Mouse (Mus musculus) fibroblast of lung, adult 2 months (primary cell): ENCODE data around the gene Pgrmc2.
A peak's percentile ranks its signal among the peaks of the same experiment; 100 is the strongest.

Source experiments
- DNase-seq: peaks from one replicate; pipeline ENCODE4 v3.0.0-alpha.2; 2011; ENCODE audit warnings: low read depth

Pgrmc2 gene

DNA sequence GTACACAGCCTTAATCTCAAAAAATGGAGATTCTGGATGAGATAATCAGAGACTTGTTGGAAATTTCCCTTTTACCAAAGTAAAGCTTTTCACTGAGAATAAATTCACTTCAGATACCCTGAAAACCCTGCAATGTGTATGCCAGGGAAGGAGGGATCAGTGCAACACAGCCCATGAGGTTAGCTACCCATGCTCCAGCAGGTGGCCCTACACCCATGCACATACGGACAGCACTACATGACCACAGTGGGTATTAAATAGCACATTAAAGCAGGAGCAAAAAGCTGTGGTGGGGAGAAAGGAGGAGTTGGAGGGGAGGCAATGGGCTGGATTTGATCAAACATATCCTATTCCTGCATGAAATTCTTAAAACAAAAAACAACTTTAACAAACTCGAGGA, 12.3 kb downstream of the Pgrmc2 start:
- DNase-seq, result no peak

DNA sequence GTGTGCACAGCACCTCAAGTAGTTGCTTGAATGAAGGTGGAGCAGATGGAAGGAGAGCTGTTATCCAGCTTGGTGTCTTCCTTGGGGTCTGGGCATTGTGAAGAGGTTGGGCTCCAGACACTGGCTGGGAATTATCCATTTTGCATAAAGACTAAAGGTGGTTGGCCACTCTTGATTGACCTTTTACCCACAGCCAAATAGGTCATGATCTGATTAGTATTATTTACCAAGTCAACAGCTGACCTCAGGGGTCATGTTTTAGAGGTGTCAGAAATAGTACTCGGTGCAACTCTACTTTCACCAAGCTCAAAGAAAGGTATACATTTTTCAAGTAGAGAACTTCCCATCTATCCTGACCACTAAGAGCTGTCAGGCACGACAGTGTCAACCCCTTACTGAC, 17.5 kb downstream of the Pgrmc2 start:
- no peak for DNase-seq

DNA sequence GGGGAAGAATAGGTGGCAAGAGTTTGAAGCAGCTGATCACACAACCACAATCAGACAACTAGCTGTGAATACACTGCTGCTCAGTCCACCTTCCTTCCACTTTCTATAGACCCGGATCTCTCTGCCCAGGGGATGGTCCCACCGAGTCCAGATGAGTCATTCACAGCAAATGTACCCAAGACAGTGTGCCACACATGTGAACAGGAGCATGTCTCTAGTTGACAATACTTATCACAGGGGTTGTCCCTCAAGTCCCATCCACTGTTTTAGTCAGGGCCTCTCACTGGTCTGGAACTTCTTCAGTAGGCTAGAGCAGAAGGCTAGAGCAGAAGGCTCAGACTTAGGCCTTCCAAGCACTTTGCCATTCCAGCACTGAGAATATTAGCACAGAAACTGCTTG, 20.1 kb downstream of the Pgrmc2 start:
- no peak for DNase-seq

DNA sequence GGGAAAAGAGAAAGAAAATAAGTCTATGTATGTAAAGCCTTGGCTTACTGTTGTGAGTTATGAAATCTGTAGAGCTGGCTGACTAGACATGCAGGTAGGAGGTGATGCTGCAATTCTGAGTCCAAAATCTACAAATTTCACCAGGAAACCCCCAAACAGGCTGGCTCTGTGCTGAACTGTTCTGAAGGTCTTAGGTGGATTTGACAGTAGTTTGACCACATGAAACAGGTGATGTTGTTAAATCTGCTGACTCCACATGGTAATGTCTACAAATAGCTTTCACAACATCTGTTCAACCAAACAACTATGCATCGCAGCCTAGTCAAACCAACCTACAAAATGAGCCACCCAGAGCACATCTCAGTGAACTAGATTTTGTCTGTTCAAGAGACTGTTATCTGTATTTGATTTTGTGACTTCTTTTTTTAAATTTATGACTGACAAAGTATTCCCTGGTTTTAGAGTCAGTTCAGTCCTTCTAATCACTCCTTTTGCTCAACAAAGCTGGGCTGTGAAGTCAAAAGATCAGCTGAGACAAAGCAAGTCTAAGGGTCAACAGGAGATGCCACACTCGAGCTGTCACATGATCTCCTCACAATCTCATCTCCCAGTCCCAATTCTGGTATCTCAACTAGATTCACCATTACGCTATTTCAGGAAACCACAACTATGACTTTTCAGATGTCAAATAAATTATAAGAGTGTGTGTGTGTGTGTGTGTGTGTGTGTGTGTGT, 20.8 kb downstream of the Pgrmc2 start:
- DNase-seq, result no peak

DNA sequence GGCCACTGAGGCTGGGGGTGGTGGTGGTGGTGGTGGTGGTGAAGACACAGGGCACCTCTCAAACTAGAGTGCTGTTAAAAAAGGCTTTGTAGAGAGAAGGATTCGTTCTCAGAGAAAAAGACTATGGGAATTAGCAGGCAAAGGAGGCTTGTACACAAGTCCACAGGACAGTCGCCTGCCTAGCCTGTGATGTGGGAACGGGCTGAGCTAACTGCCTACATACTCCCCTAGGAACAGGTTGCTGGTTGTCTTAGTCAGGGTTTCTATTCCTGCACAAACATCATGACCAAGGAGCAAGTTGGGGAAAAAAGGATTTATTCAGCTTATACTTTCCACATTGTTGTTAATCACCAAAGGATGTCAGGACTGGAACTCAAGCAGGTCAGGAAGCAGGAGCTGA, 23.6 kb downstream of the Pgrmc2 start:
- DNase-seq, result no peak

DNA sequence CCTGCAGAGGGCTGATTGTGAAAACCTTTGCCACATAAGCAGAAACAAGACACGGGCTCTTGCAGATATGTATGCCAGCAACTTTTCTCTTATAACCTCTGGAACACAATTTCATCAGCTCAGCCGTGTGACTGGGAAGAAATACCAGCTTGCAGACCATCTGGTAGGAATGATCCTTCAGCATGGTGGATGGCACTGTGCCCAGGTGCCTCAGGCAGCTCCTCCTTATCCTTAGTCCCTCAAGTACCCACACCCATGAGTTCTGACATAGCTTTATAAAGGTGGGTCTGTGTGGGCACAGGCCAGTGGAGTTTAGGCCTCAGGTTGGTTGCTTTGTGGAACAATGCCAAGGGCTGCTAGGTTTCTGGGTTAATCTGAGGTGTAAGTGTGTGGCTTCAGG, 24.5 kb downstream of the Pgrmc2 start:
- DNase-seq, result no peak

DNA sequence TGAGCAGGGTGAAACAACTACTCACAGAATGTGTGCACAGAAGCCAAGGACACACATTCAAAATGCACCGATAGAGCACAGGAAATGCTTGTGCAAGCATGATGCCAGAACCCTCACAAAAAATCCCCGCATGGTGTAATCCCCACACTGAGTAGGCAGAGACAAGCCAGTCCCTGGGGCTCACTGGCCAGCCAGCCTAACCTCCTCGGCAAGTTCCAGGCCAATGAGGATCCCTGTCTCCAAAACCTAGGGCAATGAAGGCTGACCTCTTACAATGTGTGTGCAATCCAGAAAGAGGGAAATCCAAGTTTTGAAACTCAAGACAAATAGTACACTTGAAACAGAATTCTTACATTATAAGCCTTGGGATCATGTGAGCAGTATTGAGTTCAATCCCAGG, 29.5 kb downstream of the Pgrmc2 start:
- DNase-seq, result no peak

DNA sequence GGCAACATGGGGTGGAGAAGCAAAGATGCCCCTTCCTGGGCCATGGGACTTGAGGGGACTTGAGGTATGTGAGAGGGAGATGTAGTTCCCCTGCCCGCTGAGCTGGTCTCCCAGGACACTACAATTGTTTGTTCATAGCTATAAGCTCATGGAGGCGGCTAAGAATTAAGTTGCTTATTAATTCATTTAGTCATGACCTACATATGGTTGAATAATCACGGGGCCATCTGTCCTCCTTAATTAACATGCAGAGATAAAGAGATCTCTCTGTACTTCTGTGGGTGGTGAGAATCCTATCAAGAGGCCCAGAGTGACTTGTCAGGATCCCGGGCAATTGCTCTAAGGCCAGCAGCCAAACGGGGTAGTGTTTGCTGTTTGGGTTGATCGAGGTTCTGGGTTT, 35.0 kb downstream of the Pgrmc2 start:
- DNase-seq, result no peak

DNA sequence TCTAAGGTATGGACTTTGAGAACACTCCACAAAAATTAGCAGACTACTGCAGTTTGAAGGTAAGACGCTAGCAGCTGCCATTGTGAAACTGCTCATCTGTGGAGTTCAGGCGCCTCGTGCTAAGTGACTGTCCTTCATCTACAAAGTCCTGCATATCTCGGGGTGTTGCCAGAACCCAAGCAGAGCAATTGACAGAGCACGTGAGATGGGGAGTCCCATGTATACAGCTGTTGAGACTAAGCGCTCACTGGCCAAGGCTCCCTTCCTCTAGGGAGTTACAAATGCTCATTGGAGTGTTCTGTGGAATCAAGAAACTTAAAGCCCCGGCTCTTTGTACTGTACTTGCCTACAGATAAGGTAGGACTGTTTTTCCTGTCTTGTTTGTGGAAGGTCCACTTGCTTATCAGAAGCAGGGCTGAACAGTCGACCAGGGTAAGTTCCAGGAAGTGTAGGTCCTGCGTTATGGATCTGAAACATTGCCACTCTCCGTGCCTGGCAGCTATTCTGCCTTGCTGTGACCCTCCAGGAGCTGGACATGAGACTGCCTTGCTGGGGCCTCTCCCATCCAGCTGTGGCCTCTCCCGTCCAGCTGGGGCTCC, 39.0 kb downstream of the Pgrmc2 start:
- DNase-seq, result no peak

DNA sequence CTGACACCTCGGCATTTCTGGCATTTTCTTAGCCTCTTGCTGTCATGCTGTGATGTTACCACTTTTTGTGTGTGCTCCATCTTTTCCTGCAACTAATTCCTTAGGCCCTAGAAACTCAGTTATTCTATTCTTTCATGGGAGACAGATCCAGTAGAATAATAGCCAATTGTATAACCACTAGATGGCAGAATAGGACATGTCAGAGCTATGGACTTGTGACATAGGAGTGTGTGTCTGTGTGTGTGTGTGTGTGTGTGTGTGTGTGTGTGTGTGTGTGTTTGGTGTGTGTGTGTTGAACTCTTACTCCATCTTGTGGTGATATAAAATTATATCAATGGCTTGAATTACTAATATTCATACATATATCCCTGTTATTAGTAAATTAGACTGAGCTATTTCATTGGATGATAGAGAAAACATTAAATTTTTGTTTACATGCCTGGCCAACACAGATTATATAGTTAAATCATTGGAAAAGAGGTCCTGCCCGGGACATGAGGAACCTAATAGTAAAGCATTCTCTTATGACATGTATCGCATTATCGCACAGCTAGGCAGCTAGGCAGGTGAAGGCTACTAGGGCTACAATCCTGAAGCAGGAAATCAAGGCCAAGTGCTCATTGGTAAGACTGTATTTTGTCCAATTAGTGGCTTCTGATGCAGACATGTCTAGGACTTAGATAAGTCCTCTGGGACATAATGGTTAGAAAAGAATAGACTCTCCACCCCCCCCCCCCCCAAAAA, 40.5 kb downstream of the Pgrmc2 start:
- DNase-seq, result peak; percentile 22

DNA sequence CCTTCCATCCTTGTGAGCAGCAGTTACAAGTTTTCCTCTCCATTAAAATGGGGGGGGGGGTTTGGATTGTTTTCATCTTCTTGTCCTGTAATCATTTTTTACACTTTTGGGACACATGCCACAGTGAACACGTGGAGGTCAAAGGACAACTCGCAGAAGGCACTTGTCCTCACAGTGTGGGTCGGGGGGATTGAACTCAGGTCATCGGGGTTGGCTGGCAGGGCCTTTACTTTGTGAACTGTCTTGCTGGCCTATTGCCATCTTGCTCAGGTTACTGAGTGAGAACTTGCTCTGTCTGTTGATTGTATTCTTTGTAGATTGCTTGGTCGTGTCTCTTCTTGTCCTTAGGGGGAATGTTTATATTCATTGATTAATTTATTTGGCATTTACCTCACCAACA, 41.6 kb downstream of the Pgrmc2 start:
- DNase-seq, result no peak

DNA sequence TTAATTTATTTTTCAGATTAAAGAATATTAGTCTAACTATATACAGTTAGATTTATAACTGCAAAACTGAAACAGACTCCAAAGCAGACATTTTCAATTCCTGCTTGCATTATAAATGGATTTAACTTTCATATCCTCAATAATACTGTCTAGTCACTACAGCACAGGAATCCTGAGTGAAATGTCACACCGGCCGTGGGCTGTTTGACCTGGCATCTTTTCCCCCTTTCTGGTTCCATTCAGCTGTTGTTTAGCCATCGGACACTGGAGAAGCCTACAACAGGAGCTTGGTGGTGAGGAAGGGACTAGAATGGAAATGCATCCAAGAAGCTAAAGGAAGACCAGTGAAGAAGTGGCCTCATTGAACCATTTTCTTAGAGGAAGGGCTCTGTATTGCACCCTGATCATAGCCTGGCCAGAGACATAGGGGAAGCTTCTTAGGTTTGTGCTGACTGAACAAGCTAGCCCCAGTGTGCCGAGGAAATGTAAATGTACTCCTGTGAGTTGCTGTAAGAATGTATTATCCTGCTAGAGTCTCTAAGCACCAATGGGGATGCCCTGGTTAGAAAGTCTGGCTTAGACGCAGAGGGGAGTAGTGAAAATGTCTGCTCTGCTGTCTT, 44.4 kb downstream of the Pgrmc2 start:
- no peak for DNase-seq

DNA sequence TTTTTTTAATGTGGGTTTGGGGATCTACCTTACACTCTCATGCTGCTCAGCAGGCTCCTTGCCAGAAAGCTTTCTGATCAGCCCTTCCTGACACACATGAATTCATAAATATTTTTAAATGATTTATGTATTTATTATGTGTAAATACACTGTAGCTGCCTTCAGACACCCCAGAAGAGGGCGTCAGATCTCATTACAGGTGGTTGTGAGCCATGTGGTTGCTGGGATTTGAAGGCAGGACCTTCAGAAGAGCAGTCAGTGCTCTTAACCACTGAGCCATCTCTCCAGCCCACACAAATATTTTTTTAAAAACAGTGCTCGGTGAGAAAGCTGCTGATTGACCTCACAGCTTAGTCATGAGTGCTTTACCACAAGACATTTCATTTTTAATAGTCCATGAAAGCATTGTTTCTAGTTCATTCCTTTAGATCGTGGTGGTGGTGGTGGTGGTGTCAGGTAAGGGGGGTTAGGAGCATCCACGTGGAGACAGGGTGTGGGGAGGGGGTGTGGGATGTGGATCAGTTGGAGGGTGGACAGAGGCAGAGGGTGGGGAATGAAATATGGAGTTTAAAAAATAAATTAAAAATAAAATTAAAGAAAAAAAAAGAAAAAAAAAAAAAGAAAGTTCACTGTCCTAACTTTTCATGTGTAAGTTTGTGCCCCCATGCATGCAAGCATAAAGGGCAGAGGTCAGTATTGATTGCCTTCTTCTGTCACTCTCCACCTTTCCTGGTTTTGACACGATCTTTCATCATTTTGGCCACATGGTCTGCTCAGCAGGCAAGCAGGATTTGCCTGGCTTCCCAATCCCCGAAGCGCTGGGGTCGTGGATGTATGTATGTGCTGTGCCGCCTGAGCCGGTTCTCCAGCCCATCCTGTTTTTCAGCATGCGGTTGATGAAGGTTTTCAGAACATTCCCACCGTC, 51.3 kb downstream of the Pgrmc2 start:
- peak; percentile 35 for DNase-seq

DNA sequence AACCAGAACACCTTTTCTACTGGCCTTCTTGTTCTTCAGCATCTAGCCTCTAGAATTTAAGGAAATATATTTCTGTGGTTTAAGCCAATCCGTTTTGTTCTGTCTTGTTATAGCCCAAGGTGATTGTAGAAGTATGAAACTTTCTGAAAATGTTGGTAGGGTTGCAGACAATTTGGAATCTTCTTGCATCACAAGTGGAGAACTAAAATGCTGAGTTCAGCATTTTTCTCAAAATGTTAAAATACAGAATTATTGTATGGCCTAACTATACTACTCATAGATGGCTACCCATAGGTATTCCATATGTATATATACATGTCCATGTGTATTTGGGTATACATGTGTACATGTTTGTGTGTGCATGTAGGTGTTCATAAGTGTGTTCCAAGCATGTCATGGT, 52.1 kb downstream of the Pgrmc2 start:
- no peak for DNase-seq

DNA sequence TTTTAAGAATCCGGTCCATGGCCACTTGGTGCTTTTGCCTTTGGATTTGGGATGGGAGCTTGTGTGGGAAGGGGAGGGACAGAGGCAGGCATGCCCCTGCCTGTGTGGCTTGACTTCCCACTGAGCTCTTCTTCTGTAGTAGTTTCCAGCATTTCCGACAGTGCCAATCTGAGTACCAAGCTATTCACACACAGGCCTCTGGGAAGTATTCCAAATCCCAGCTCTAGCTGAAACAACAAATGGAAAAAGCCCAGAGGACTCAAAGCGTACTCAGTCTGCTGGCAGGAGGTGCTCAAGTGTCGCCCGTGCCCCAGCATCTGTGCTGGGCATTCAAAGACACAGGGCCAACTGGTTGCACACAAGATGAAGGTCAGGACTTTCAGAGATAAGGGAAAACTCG, 60.9 kb downstream of the Pgrmc2 start:
- DNase-seq, result peak; percentile 25

DNA sequence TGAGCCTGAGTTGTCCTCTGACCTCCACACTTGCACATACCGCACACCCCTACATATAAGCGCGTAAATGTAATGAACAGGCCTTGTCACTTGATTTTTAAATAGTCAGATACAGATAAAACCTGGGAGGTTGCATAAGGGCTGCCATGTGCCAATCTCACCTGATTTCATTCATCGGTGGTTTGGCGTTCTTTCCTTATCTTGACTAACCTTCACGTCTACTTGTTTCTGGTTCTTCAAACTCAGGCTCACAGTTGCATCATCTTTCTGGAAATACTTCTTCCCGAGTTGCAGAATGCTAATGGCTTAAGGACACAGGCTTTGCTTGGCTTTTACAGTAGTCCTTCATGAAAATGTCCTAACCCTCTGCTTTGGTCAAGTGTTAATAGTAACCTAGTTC, 62.2 kb downstream of the Pgrmc2 start:
- no peak for DNase-seq

DNA sequence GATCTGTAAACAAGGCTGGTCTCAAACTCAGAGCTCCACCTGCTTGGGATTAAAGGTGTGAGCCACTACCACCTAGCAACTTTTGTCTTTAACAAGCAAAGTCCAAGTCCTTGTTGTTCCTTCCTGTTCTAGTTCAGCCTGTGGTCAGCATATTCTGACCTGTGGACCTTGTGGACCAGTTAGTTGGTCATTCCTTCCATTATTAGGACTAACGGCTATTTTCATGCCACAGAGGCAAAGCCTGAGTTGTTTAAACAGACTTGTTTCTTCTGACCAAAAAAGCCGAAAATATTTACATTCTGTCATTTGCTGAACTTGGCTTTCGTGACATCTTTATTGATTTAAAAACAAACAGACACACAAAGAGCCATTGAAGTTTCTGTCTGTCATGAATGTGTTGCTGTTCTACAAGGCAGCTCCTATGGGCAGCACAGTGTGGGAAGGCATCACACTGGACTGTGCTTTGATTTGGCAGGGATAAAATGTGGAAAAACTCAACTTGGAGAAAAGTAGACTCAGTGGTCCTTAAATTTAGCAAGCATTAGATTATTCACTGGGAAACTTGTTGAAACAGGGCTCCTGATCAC, 64.7 kb downstream of the Pgrmc2 start:
- DNase-seq, result no peak
